Mouse (Mus musculus) liver, embryonic 12.5 days (tissue): ENCODE data around the gene Gm11060. TPM values are rescaled to one million over a fixed set of nuclear protein-coding genes. Genes with fewer than 3 reads are reported as not detected.

Source experiments
- ATAC-seq: fragments of 200-750 bp; cut with Nextera tagmentation; 2 replicates; pipeline ENCODE4 v1.8.0; 2017; ENCODE audit warnings: moderate number of reproducible peaks, mild to moderate bottlenecking, moderate library complexity
- H3K27ac ChIP-seq: fragments of 300-500 bp; sonication (generic); 2 replicates; pipeline ENCODE4 v1.5.1; 2016; ENCODE audit warnings: mild to moderate bottlenecking
- H3K27me3 ChIP-seq: fragments of 300-500 bp; sonication (generic); replicated peaks from 2 replicates; pipeline ENCODE4 v1.6.1; 2016; ENCODE audit warnings: mild to moderate bottlenecking, moderate library complexity
- H3K36me3 ChIP-seq: fragments of 300-500 bp; sonication (generic); 2 replicates; pipeline ENCODE4 v1.6.1; 2016; ENCODE audit warnings: mild to moderate bottlenecking, moderate library complexity
- H3K4me1 ChIP-seq: fragments of 300-500 bp; sonication (generic); 2 replicates; pipeline ENCODE4 v1.6.1; 2016
- H3K4me2 ChIP-seq: fragments of 300-500 bp; sonication (generic); 2 replicates; pipeline ENCODE4 v1.6.1; 2016; ENCODE audit warnings: mild to moderate bottlenecking, moderate library complexity
- H3K4me3 ChIP-seq: fragments of 300-500 bp; sonication (generic); 2 replicates; pipeline ENCODE4 v1.5.1; 2016; ENCODE audit warnings: mild to moderate bottlenecking, moderate library complexity
- H3K9ac ChIP-seq: fragments of 300-500 bp; sonication (generic); 2 replicates; pipeline ENCODE4 v1.6.1; 2016; ENCODE audit warnings: mild to moderate bottlenecking, moderate library complexity
- H3K9me3 ChIP-seq: fragments of 300-500 bp; sonication (generic); replicated peaks from 2 replicates; pipeline ENCODE4 v1.6.1; 2016; ENCODE audit warnings: mild to moderate bottlenecking, moderate library complexity
- WGBS: fragments of 180-500 bp; shearing (Covaris S2); methylation state at CpG from one replicate; pipeline ENCODE4 v1.1.7; 2016; ENCODE audit not compliant: insufficient replicate concordance; 5-methylcytosine and 5-hydroxymethylcytosine counted together
- polyA plus RNA-seq: library from polyadenylated mRNA; unstranded; fragments of >200 nt; fragmentation: Nextera tagmentation; extraction: Ambion mirVana; gene quantifications from 2 replicates; pipeline ENCODE4 v1.2.1, GENCODE M21; 2016

The Gm11060 gene
- polyA plus RNA-seq, 1 experiment from 2014 or later, result not detected

DNA sequence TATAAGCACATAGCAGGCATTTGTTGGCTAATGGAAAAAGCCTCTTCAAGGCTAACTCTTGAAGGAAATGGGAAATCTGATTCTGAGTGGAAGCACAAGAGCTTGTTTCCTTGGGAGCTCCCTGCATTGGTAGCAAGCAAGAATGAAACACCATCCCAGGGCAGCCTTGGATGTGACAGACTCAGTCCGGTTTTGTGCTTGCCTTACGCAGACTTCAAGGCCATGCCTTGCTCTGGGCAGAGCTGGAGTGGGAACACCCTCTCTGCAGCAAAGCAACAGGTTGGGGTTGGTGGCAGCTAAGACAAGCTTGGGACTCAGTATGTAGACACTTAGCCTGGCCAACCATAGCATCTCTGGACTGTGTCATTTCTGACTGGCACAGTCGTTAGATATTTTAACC is 5.7 kb upstream of the Gm11060 start:
- 75% methylated on average over 3 of the region's 3 CpGs for WGBS
- Histone ChIP-seq H3K4me3 (no peak overlapping the region), H3K9ac (no peak overlapping the region), H3K4me2 (no peak overlapping the region), H3K27me3 (peaks cover 4% of the 10 kb centered on the region), H3K9me3 (no peaks in the 10 kb centered on the region), H3K27ac (no peak overlapping the region), H3K4me1 (no peaks in the 10 kb centered on the region), H3K36me3 (no peaks in the 10 kb centered on the region)
- no peak for ATAC-seq

DNA sequence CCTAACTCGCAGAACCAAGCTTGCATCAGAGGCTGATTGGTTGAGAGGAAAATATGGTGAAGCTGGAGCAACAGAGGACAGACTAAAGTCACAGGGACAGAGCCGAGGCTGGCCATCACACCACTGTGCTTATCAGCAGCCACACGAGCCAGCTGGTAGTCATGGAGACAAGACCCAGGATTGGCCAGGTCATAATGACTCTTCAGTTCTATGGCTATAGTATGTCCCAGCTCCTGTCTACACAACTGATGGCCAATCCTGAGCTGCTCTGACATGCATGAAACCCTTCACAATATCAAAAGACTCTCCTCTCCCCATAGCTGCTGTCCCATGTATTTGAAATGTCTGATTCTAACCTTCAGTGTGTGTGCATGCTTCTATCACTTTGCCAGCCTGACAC is 3.8 kb upstream of the Gm11060 start:
- Histone ChIP-seq H3K9ac (no peak overlapping the region), H3K27ac (no peak overlapping the region), H3K36me3 (no peaks in the 10 kb centered on the region), H3K9me3 (no peaks in the 10 kb centered on the region), H3K4me1 (no peaks in the 10 kb centered on the region), H3K27me3 (no peaks in the 10 kb centered on the region; the same call in 1 of the 2 replicates), H3K4me2 (no peak overlapping the region), H3K4me3 (no peak overlapping the region)
- ATAC-seq, result no peak
- WGBS, result 48% methylated on average over 3 of the region's 3 CpGs

DNA sequence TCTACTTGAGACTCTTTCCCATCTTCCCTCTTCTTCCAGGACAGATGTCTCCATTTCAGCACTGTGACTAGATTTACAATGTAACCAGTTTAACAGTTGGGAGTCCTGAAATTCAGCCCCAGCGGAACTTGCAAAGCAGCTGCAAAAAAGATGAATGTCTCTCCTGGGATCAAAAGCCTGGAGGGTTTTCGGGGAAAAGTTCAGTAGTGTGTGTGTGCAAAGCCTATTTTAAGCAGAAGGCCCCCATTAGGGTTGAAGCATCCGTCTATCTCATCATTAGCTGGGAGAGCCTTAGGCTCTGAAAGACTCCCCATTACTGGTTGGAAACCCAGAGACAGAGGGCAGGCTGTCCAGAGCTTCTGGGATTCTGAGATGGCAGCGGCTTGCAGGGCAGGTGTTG is 2.7 kb upstream of the Gm11060 start:
- H3K4me1 ChIP-seq, result no peaks in the 10 kb centered on the region
- ATAC-seq, result no peak
- H3K9me3 ChIP-seq, result no peaks in the 10 kb centered on the region
- no peak overlapping the region for H3K9ac ChIP-seq
- H3K4me2 ChIP-seq, result no peak overlapping the region
- H3K4me3 ChIP-seq, result no peak overlapping the region
- no peak overlapping the region for H3K27ac ChIP-seq
- WGBS, result 62% methylated on average over 4 of the region's 4 CpGs
- no peaks in the 10 kb centered on the region for H3K27me3 ChIP-seq
- H3K36me3 ChIP-seq, result no peaks in the 10 kb centered on the region

DNA sequence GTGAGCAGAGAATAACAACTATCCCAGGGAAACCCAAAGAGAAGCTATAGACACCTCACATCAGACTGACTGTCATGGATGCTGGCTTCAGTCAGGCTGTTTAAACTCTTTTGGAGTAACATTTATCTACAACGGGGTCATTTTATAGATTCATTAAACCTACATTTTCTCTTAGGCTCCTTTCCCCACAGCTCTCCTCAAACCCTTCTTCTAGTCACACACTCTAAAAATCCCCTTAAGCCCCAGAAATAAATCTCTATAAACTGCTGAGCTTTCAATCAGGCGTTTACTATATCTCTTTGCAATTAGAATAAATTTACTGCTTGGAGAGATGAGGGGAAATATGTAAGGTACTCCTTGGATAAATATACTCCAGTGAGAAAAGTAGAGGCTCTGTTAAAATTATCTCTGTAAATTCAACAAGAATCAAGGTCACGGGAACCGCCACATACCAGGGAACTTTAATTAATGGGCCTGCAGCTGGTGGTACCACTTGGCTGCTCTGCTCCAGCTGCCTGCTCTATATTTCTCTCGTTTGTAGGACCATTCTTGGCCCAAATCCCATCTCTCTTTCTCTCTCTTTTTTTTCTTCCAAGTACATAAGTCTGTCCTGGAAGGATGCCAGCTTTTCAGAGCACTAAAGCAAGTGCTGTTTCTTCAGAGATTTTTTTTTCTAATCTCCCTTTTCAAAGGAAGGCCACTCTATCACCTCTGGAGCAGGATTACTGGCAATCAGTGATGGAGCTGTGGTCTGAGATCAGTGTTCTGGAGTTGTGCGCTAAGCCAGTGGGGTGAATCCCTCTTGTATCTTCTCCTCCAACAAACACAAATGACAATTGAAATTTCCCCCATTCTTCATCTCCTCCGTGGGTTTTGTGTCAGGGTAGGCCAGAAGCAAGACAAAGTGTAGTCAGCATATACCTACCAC is 2.0 kb upstream of the Gm11060 start:
- Histone ChIP-seq H3K36me3 (no peaks in the 10 kb centered on the region), H3K4me1 (no peaks in the 10 kb centered on the region), H3K27me3 (no peaks in the 10 kb centered on the region), H3K27ac (no peak overlapping the region), H3K9me3 (no peaks in the 10 kb centered on the region), H3K4me2 (no peak overlapping the region), H3K4me3 (no peak overlapping the region), H3K9ac (no peak overlapping the region)
- 53% methylated on average over 7 of the region's 7 CpGs for WGBS
- no peak for ATAC-seq

DNA sequence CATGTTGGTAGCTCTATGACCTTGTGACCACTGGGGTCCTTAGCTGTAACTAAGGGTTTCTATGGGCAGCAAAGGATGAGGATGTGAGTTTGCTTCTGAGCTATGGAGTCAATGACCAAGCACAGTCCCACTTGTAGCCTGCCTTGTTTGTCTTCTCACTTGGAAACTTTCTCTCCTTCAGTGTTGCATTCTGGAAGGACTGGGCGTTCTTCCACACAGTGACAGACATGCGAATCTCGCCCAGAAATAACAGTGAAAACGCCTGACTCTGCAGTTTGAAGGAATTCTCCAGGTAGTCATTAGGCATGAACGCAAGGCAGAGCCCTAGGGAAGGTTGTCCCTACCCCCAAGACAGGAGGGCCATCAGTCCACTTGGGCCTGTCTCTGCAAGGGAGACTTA is 827 bp upstream of the Gm11060 start:
- Histone ChIP-seq H3K4me3 (no peak overlapping the region), H3K4me2 (no peak overlapping the region), H3K9me3 (no peaks in the 10 kb centered on the region), H3K4me1 (no peaks in the 10 kb centered on the region), H3K27ac (no peak overlapping the region), H3K27me3 (no peaks in the 10 kb centered on the region), H3K36me3 (no peaks in the 10 kb centered on the region), H3K9ac (no peak overlapping the region)
- ATAC-seq, result no peak
- 70% methylated on average over 5 of the region's 5 CpGs for WGBS

DNA sequence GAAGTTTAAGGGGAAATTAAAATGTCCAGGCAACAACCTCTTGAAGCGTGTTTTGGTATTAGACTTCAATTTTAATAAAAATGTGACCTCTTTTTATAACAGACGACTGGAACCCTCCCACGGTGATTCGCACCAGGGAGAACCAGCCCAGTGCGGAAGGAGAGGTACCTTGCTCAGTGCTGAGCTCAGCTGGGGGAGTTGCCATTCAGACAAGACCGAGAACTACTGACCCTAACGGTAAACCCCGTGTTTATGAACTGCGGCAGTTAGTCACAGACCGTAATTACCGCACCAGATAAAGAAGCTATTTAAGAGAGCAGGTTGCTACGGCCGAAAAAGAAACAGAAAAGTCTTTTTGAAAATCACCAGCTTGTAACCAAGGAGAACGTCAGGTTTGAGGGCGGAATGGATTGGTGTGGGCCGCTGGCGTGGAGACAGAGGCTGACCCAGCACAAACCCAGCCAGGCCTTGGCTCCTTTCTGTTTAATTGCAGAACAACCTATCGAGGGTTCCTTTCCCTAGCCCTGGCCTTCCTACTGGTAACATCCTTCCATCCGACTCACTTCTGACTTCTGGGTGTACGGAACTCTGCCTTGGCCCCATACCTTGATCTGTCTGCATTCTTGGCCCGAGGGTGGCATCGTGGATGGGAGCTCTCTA is 5.6 kb downstream of the Gm11060 start:
- Histone ChIP-seq H3K4me2 (no peak overlapping the region), H3K4me1 (no peaks in the 10 kb centered on the region), H3K4me3 (no peak overlapping the region), H3K9ac (no peak overlapping the region), H3K36me3 (no peaks in the 10 kb centered on the region), H3K27ac (no peak overlapping the region), H3K9me3 (no peaks in the 10 kb centered on the region), H3K27me3 (no peaks in the 10 kb centered on the region)
- ATAC-seq, result no peak
- 77% methylated on average over 22 of the region's 22 CpGs for WGBS

DNA sequence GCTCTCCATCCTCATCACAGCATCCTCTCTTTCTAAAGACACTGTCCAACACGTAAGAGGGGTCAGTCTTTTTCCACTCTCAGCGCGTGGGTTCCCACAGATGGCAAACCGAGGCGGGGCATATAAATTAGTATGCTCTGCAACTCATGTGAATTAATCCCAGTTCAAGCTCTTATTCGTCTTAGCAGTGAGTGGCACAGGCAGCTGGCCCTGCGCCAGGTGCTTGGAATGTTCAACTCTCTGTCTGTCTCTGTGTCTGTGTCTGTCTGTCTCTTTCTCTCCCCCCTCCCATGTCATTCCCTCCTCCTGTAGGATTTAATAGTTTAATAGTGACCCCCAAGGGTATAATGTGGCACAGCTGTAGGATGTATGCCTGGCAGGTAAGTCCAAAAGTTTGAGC is 7.6 kb downstream of the Gm11060 start:
- 68% methylated on average over 7 of the region's 7 CpGs for WGBS
- no peak overlapping the region for H3K4me2 ChIP-seq
- H3K9me3 ChIP-seq, result no peaks in the 10 kb centered on the region
- H3K36me3 ChIP-seq, result no peaks in the 10 kb centered on the region
- H3K4me3 ChIP-seq, result no peak overlapping the region
- no peak overlapping the region for H3K9ac ChIP-seq
- H3K27ac ChIP-seq, result no peak overlapping the region
- no peaks in the 10 kb centered on the region for H3K4me1 ChIP-seq
- ATAC-seq, result no peak
- H3K27me3 ChIP-seq, result no peaks in the 10 kb centered on the region

DNA sequence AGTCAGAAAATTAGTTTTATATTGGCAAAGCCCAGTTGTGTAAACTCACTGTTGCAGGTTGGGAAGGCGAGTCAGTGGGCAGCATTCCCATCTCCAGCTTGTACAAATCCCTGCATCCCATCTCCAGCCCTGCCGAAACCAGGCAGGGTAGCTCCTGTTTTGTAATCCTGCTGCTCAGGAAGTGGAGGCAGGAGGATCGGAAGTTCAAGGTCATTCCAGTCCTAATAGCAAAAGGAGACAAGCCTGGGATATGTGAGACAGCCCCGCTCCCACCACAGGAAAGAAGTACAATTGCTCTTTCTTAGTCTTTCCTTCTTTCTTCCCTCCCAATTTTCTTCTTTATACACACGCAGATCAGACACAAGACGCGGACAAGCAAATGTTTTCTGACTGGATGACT is 8.7 kb downstream of the Gm11060 start:
- Histone ChIP-seq H3K4me2 (no peak overlapping the region), H3K36me3 (no peaks in the 10 kb centered on the region), H3K27me3 (no peaks in the 10 kb centered on the region), H3K9me3 (no peaks in the 10 kb centered on the region), H3K27ac (no peak overlapping the region), H3K4me1 (no peaks in the 10 kb centered on the region), H3K4me3 (no peak overlapping the region), H3K9ac (no peak overlapping the region)
- WGBS, result 55% methylated on average over 7 of the region's 7 CpGs
- ATAC-seq, result no peak

DNA sequence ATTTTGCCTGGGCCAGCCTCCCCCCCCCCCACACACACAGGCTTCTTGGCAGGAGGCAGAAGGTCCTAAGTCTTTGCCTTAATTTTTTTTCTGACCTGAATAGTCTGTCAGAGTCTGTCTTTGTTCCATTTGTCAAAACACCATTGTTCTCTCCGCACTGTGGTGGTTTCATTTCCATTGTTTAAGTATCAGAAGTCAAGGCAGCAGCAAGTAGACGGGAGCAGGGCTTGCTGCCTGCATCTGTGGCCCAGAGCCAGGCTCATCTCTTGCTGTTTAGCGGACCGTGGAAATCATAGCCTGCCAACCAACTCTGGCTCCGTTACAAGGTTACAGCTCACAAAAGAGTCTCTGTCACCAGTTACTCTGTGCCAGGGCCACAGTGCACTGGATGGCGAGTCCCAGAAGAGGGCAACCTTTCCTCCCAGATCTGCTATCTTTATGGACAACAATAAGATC is 16.9 kb downstream of the Gm11060 start:
- no peak for ATAC-seq
- 48% methylated on average over 6 of the region's 6 CpGs for WGBS
- no peak overlapping the region for H3K4me3 ChIP-seq
- no peaks in the 10 kb centered on the region for H3K9me3 ChIP-seq
- H3K4me1 ChIP-seq, result no peaks in the 10 kb centered on the region
- H3K9ac ChIP-seq, result no peak overlapping the region
- no peak overlapping the region for H3K27ac ChIP-seq
- H3K4me2 ChIP-seq, result no peak overlapping the region
- H3K36me3 ChIP-seq, result no peaks in the 10 kb centered on the region
- peaks cover 5% of the 10 kb centered on the region; the same call in 1 of the 2 replicates for H3K27me3 ChIP-seq

DNA sequence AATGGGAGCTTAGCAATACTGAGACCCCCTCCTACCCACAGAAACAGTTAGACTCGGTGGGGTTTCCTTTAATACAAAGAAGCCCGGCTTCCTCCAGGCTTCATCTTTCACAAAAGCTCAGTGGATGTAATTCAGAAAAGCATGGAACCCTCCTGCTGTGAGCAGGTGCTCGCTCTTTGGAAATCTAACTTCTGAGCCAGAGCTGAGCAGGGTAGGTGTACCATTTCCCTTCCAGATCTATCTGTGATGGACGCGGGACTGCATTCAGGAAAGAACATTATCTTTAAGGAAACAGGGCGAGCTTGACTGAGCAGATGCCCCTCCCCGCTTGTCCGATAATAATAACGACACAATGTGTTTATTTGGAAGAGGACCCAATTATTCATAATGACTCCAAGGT is 22.3 kb downstream of the Gm11060 start:
- Histone ChIP-seq H3K4me2 (no peak overlapping the region), H3K27me3 (peaks cover 20% of the 10 kb centered on the region), H3K4me1 (peaks cover 3% of the 10 kb centered on the region), H3K4me3 (no peak overlapping the region), H3K9me3 (no peaks in the 10 kb centered on the region), H3K36me3 (no peaks in the 10 kb centered on the region), H3K9ac (no peak overlapping the region), H3K27ac (no peak overlapping the region)
- no peak for ATAC-seq
- 23% methylated on average over 9 of the region's 9 CpGs for WGBS

DNA sequence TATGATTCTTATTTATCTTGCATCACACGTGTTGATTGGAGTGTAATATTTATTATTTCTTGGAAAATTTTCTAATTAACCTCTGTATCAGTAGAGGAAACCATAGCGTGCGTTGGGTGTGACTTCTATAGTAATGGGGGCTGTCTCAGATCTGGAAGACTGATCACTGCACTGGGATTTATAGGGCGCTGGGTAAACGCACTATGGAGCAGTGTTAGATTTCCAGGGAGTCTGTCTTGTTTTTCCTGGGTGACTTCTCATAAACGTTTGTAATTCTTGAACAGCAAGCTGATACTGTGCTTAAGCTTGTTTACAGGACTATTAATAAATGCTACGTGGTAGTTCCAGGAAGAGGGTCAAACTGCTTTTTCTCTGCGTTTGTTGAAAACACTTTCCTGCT is 25.9 kb downstream of the Gm11060 start:
- H3K27me3 ChIP-seq, result peaks cover 50% of the 10 kb centered on the region
- no peak overlapping the region for H3K4me2 ChIP-seq
- H3K9ac ChIP-seq, result no peak overlapping the region

DNA sequence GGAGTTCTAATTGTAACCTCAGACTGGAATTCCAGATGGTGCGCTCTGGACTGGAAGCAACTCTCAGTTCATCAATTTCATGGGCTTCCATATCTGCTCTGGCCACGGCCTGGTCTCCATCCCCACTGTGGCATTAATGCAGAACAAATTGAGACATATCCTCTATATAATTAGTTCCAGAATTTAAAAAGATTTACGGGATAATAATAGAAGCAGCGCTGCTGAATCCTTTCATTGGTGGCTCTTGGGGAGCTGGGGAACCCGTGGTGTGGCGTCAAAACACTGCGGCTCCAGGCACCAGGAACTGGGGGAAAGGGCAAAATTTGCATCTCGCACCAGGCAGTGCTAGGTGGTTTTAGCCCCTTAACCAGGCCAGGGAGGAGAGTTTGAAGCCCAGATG is 30.4 kb downstream of the Gm11060 start:
- no peaks in the 10 kb centered on the region for H3K9me3 ChIP-seq
- H3K4me1 ChIP-seq, result peaks cover 9% of the 10 kb centered on the region; the same call in 1 of the 2 replicates
- H3K27ac ChIP-seq, result no peak overlapping the region
- no peak overlapping the region for H3K9ac ChIP-seq
- H3K36me3 ChIP-seq, result no peaks in the 10 kb centered on the region
- no peak for ATAC-seq
- no peak overlapping the region for H3K4me2 ChIP-seq
- peaks cover 91% of the 10 kb centered on the region for H3K27me3 ChIP-seq
- 9% methylated on average over 8 of the region's 8 CpGs for WGBS
- no peak overlapping the region for H3K4me3 ChIP-seq

More for the DNA sequence above, 25.9 kb downstream of the Gm11060 start:
- Histone ChIP-seq H3K27ac (no peak overlapping the region), H3K4me1 (peaks cover 3% of the 10 kb centered on the region), H3K9me3 (no peaks in the 10 kb centered on the region), H3K4me3 (no peak overlapping the region), H3K36me3 (no peaks in the 10 kb centered on the region)
- ATAC-seq, result no peak
- WGBS, result 56% methylated on average over 8 of the region's 8 CpGs
